22 mouse cellular contexts compared by ENCODE assay signal in the genomic region with DNA sequence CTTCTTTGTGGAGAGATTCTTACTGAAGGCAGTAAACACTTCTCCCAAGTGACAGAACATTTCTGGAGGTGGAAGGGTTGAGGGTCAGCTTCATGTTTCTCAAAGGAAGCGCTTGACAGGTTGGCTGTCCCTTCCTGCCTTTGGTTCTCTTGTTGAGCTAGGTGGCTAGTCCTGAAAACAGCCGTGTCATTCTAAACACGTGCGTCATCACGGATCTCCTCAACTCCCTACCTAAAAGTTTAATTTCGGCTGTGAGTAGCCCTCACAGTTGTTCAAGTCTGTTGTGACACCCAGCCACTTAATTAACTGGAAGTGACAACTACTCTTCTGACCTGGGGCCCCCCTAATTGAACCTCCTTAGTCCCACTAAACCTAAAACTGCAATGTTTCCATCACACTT.
DNase-seq lines count a peak whose midpoint lies in the region; ATAC-seq lines count a peak whose summit lies in the region.
"Had no signal": no experiment of that assay in that cellular context is flagged by ENCODE, and none has a peak within 500 bp of the region (broad histone marks: within the 10 kb centered on the region; RNA-seq: fewer than 3 reads in every experiment).

No protein-coding gene starts in this region.

- no peak overlapping the region for H3K4me3 ChIP-seq in liver, embryonic 11.5 days (ENCODE audit: low read depth, low read length)
- H3K4me3 ChIP-seq in liver, embryonic 15.5 days (replicated peaks) = no peak overlapping the region
- no peak overlapping the region for H3K4me3 ChIP-seq in midbrain, embryonic 14.5 days (replicated peaks; ENCODE audit: low read depth, low read length)
- H3K4me3 ChIP-seq: forebrain, embryonic 15.5 days; hindbrain, embryonic 10.5 days; hindbrain, embryonic 13.5 days; intestine, embryonic 15.5 days had no signal

- peak; percentile 50 for DNase-seq in liver
- no peak for DNase-seq in liver, embryonic 11.5 days (ENCODE audit: low spot score)
- no peak for DNase-seq in midbrain, embryonic 14.5 days
- DNase-seq in T-cell, adult 2 months (ENCODE audit: low spot score) = no peak
- DNase-seq: adrenal gland, adult 8-10 months; adrenal gland, postnatal 25 days; B cell, adult 2 months; cerebellum, adult 18-20 months; cerebellum, adult 9-10 months; cerebellum, postnatal 14 days; gastrocnemius, postnatal 25 days had no signal

- H3K27me3 ChIP-seq in liver, embryonic 11.5 days (replicated peaks; ENCODE audit: control insufficient read depth, insufficient read depth, low read length) = no peaks in the 10 kb centered on the region
- peaks cover 15% of the 10 kb centered on the region; the same call in 1 of the 2 replicates for H3K27me3 ChIP-seq in liver, embryonic 15.5 days
- no peaks in the 10 kb centered on the region for H3K27me3 ChIP-seq in midbrain, embryonic 14.5 days (ENCODE audit: control insufficient read depth, insufficient read depth, low read length)
- H3K27me3 ChIP-seq: CH12.LX; forebrain, embryonic 15.5 days; hindbrain, embryonic 13.5 days; intestine, embryonic 15.5 days; Patski had no signal

- H3K9ac ChIP-seq in liver, embryonic 11.5 days (ENCODE audit: low read depth, low read length) = no peak overlapping the region
- no peak overlapping the region for H3K9ac ChIP-seq in liver, embryonic 15.5 days
- H3K9ac ChIP-seq in midbrain, embryonic 14.5 days (replicated peaks; ENCODE audit: low read length) = no peak overlapping the region
- H3K9ac ChIP-seq: forebrain, embryonic 15.5 days; hindbrain, embryonic 13.5 days; intestine, embryonic 15.5 days had no signal

- H3K4me1 ChIP-seq in liver, embryonic 11.5 days (replicated peaks; ENCODE audit: control insufficient read depth, insufficient read depth, low read length) = no peaks in the 10 kb centered on the region
- peaks cover 32% of the 10 kb centered on the region for H3K4me1 ChIP-seq in liver, embryonic 15.5 days (replicated peaks)
- no peaks in the 10 kb centered on the region for H3K4me1 ChIP-seq in midbrain, embryonic 14.5 days (ENCODE audit: control insufficient read depth, insufficient read depth, low read length)
- H3K4me1 ChIP-seq: forebrain, embryonic 15.5 days; hindbrain, embryonic 10.5 days; hindbrain, embryonic 13.5 days; intestine, embryonic 15.5 days had no signal

- ATAC-seq in liver, embryonic 11.5 days (replicated peaks; ENCODE audit: low FRiP score) = no peak
- ATAC-seq in erythroblast, adult 5-6 weeks (replicated peaks; ENCODE audit: low FRiP score, poor library complexity, severe bottlenecking) = peak; percentile 79
- ATAC-seq in liver, embryonic 15.5 days (ENCODE audit: insufficient read depth) = no peak
- ATAC-seq in midbrain, embryonic 14.5 days (ENCODE audit: low FRiP score, low TSS enrichment) = no peak
- ATAC-seq: forebrain, embryonic 15.5 days; hindbrain, embryonic 16.5 days; intestine, embryonic 15.5 days; Patski had no signal

- H3K9me3 ChIP-seq in liver, embryonic 11.5 days (ENCODE audit: control insufficient read depth, low read length) = no peaks in the 10 kb centered on the region
- H3K9me3 ChIP-seq in liver, embryonic 15.5 days (replicated peaks) = no peaks in the 10 kb centered on the region
- no peaks in the 10 kb centered on the region for H3K9me3 ChIP-seq in midbrain, embryonic 14.5 days (ENCODE audit: control insufficient read depth, low read length)
- H3K9me3 ChIP-seq: forebrain, embryonic 15.5 days; G1E; hindbrain, embryonic 10.5 days; hindbrain, embryonic 13.5 days; intestine, embryonic 15.5 days had no signal

- H3K4me2 ChIP-seq in liver, embryonic 11.5 days = no peak overlapping the region
- H3K4me2 ChIP-seq in liver, embryonic 15.5 days = no peak overlapping the region
- no peak overlapping the region for H3K4me2 ChIP-seq in midbrain, embryonic 14.5 days (ENCODE audit: low read length)
- H3K4me2 ChIP-seq: forebrain, embryonic 15.5 days; heart, embryonic 11.5 days; hindbrain, embryonic 13.5 days; intestine, embryonic 15.5 days had no signal

- WGBS in liver, embryonic 11.5 days = 66% methylated on average over 6 of the region's 6 CpGs
- 54% methylated on average over 6 of the region's 6 CpGs for WGBS in liver, embryonic 15.5 days (ENCODE audit: insufficient replicate concordance)
- WGBS in midbrain, embryonic 14.5 days = 90% methylated on average over 6 of the region's 6 CpGs

- H3K27ac ChIP-seq in liver, embryonic 11.5 days (ENCODE audit: low read depth, low read length) = no peak overlapping the region
- H3K27ac ChIP-seq in liver, embryonic 15.5 days (replicated peaks) = peak overlapping the region; percentile 15; the same call in 1 of the 2 replicates
- no peak overlapping the region for H3K27ac ChIP-seq in midbrain, embryonic 14.5 days (replicated peaks; ENCODE audit: low read depth, low read length)
- H3K27ac ChIP-seq: forebrain, embryonic 15.5 days; hindbrain, embryonic 10.5 days; hindbrain, embryonic 13.5 days; intestine, embryonic 15.5 days had no signal

- no peaks in the 10 kb centered on the region for H3K36me3 ChIP-seq in liver, embryonic 11.5 days (ENCODE audit: control insufficient read depth, insufficient read depth, low read length)
- H3K36me3 ChIP-seq in liver, embryonic 15.5 days (replicated peaks) = no peaks in the 10 kb centered on the region
- no peaks in the 10 kb centered on the region for H3K36me3 ChIP-seq in midbrain, embryonic 14.5 days (ENCODE audit: control insufficient read depth, insufficient read depth, low read length)
- H3K36me3 ChIP-seq: forebrain, embryonic 15.5 days; G1E; hindbrain, embryonic 10.5 days; hindbrain, embryonic 13.5 days; intestine, embryonic 15.5 days had no signal
